Mouse (Mus musculus): ENCODE results near the gene Frmd4b.

GRCm38 (mm10) chr6:97266661-97267060, 350.7 kb downstream of the Frmd4b start:
- TF ChIP-seq POLR2A (IDR thresholded peaks at IDR 0.05; ENCODE audit: extremely low read depth, insufficient read depth, low read length) (no peak), CTCF (IDR thresholded peaks at IDR 0.05; ENCODE audit: low read depth, low read length) (no peak)

Data from liver, adult 2 months (tissue).